Mouse (Mus musculus): ENCODE measurements at regions not wholly inside any gene's neighbourhood (a gene's known extent, or its start where the extent isn't known, plus 50 kb on each side); places are given as distances from the start of the nearest gene placed in this dataset.
A peak's percentile ranks its signal among the peaks of the same experiment; 100 is the strongest.

GRCm38 (mm10) chr12:93136395-93136794, 1287.4 kb upstream of the Sel1l start:
- ATAC-seq (ENCODE audit: insufficient number of reproducible peaks, low FRiP score, low TSS enrichment, low read depth): no peak
- H3K4me2 ChIP-seq (ENCODE audit: low read depth, severe bottlenecking): no peak overlapping the region
- no peaks in the 10 kb centered on the region for H3K9me3 ChIP-seq (ENCODE audit: control insufficient read depth, low read length)
- no peaks in the 10 kb centered on the region for H3K4me1 ChIP-seq (ENCODE audit: control insufficient read depth, insufficient read depth, low read length)
- no peak overlapping the region for H3K27ac ChIP-seq (replicated peaks; ENCODE audit: low read depth, low read length)
- WGBS: 91% methylated on average over 5 of the region's 5 CpGs
- no peak for DNase-seq (ENCODE audit: low spot score)
- H3K27me3 ChIP-seq (ENCODE audit: control insufficient read depth, insufficient read depth, low read length): no peaks in the 10 kb centered on the region
- no peak overlapping the region for H3K9ac ChIP-seq (ENCODE audit: low read length)
- H3K4me3 ChIP-seq (ENCODE audit: low read depth, low read length): no peak overlapping the region
- H3K36me3 ChIP-seq (ENCODE audit: control insufficient read depth, insufficient read depth, low read length): no peaks in the 10 kb centered on the region

- Histone ChIP-seq H3K27me3 (ENCODE audit: control insufficient read depth, insufficient read depth, low read length) (no peaks in the 10 kb centered on the region), H3K27ac (replicated peaks; ENCODE audit: low read depth, low read length) (no peak overlapping the region), H3K9ac (ENCODE audit: low read length) (no peak overlapping the region), H3K4me3 (ENCODE audit: low read depth, low read length) (no peak overlapping the region), H3K4me1 (ENCODE audit: control insufficient read depth, insufficient read depth, low read length) (no peaks in the 10 kb centered on the region), H3K9me3 (ENCODE audit: control insufficient read depth, low read length) (no peaks in the 10 kb centered on the region), H3K36me3 (ENCODE audit: control insufficient read depth, insufficient read depth, low read length) (no peaks in the 10 kb centered on the region), H3K4me2 (ENCODE audit: low read depth, severe bottlenecking) (no peak overlapping the region)
- DNase-seq (ENCODE audit: low spot score) (no peak), ATAC-seq (ENCODE audit: insufficient number of reproducible peaks, low FRiP score, low TSS enrichment, low read depth) (no peak)
- 93% methylated on average over 2 of the region's 2 CpGs for WGBS
Observed at GRCm38 (mm10) chr12:93122216-93122615, 1273.3 kb upstream of the Sel1l start.

- no peaks in the 10 kb centered on the region for H3K36me3 ChIP-seq (ENCODE audit: control insufficient read depth, insufficient read depth, low read length)
- 35% methylated on average over 5 of the region's 5 CpGs for WGBS
- H3K9me3 ChIP-seq (ENCODE audit: control insufficient read depth, low read length): no peaks in the 10 kb centered on the region
- no peaks in the 10 kb centered on the region for H3K4me1 ChIP-seq (ENCODE audit: control insufficient read depth, insufficient read depth, low read length)
- no peak overlapping the region for H3K27ac ChIP-seq (replicated peaks; ENCODE audit: low read depth, low read length)
- ATAC-seq (ENCODE audit: insufficient number of reproducible peaks, low FRiP score, low TSS enrichment, low read depth) (peak; percentile 68; the same call in 1 of the 2 replicates), DNase-seq (ENCODE audit: low spot score) (peak; percentile 30)
- H3K4me2 ChIP-seq (ENCODE audit: low read depth, severe bottlenecking): no peak overlapping the region
- H3K9ac ChIP-seq (ENCODE audit: low read length): no peak overlapping the region
- H3K4me3 ChIP-seq (ENCODE audit: low read depth, low read length): no peak overlapping the region
- H3K27me3 ChIP-seq (ENCODE audit: control insufficient read depth, insufficient read depth, low read length): no peaks in the 10 kb centered on the region
Observed at GRCm38 (mm10) chr12:93088031-93088790, 1239.3 kb upstream of the Sel1l start.

- no peaks in the 10 kb centered on the region for H3K9me3 ChIP-seq (ENCODE audit: control insufficient read depth, low read length)
- no peak overlapping the region for H3K27ac ChIP-seq (replicated peaks; ENCODE audit: low read depth, low read length)
- H3K4me1 ChIP-seq (ENCODE audit: control insufficient read depth, insufficient read depth, low read length): no peaks in the 10 kb centered on the region
- H3K4me3 ChIP-seq (ENCODE audit: low read depth, low read length): no peak overlapping the region
- H3K27me3 ChIP-seq (ENCODE audit: control insufficient read depth, insufficient read depth, low read length): no peaks in the 10 kb centered on the region
- H3K9ac ChIP-seq (ENCODE audit: low read length): no peak overlapping the region
- no peaks in the 10 kb centered on the region for H3K36me3 ChIP-seq (ENCODE audit: control insufficient read depth, insufficient read depth, low read length)
- DNase-seq (ENCODE audit: low spot score) (no peak), ATAC-seq (ENCODE audit: insufficient number of reproducible peaks, low FRiP score, low TSS enrichment, low read depth) (no peak)
- no peak overlapping the region for H3K4me2 ChIP-seq (ENCODE audit: low read depth, severe bottlenecking)
- 29% methylated on average over 1 of the region's 1 CpGs for WGBS
Observed at GRCm38 (mm10) chr12:93063864-93064263, 1214.9 kb upstream of the Sel1l start.

- no peaks in the 10 kb centered on the region for H3K27me3 ChIP-seq (ENCODE audit: control insufficient read depth, insufficient read depth, low read length)
- ATAC-seq (ENCODE audit: insufficient number of reproducible peaks, low FRiP score, low TSS enrichment, low read depth) (no peak), DNase-seq (ENCODE audit: low spot score) (no peak)
- H3K36me3 ChIP-seq (ENCODE audit: control insufficient read depth, insufficient read depth, low read length): no peaks in the 10 kb centered on the region
- H3K4me2 ChIP-seq (ENCODE audit: low read depth, severe bottlenecking): no peak overlapping the region
- H3K4me3 ChIP-seq (ENCODE audit: low read depth, low read length): no peak overlapping the region
- H3K9ac ChIP-seq (ENCODE audit: low read length): no peak overlapping the region
- H3K4me1 ChIP-seq (ENCODE audit: control insufficient read depth, insufficient read depth, low read length): no peaks in the 10 kb centered on the region
- no peak overlapping the region for H3K27ac ChIP-seq (replicated peaks; ENCODE audit: low read depth, low read length)
- no peaks in the 10 kb centered on the region for H3K9me3 ChIP-seq (ENCODE audit: control insufficient read depth, low read length)
Observed at GRCm38 (mm10) chr12:93019633-93020032, 1170.7 kb upstream of the Sel1l start.

- no peak for ATAC-seq (ENCODE audit: insufficient number of reproducible peaks, low FRiP score, low TSS enrichment, low read depth)
- H3K27me3 ChIP-seq (ENCODE audit: control insufficient read depth, insufficient read depth, low read length): no peaks in the 10 kb centered on the region
Observed at GRCm38 (mm10) chr12:93011583-93011982, 1162.6 kb upstream of the Sel1l start.

GRCm38 (mm10) chr12:93006844-93007365, 1157.9 kb upstream of the Sel1l start:
- H3K36me3 ChIP-seq (ENCODE audit: control insufficient read depth, insufficient read depth, low read length): no peaks in the 10 kb centered on the region
- no peak overlapping the region for H3K9ac ChIP-seq (ENCODE audit: low read length)
- ATAC-seq (ENCODE audit: insufficient number of reproducible peaks, low FRiP score, low TSS enrichment, low read depth): no peak
- no peaks in the 10 kb centered on the region for H3K9me3 ChIP-seq (ENCODE audit: control insufficient read depth, low read length)
- H3K4me1 ChIP-seq (ENCODE audit: control insufficient read depth, insufficient read depth, low read length): no peaks in the 10 kb centered on the region
- no peak overlapping the region for H3K27ac ChIP-seq (replicated peaks; ENCODE audit: low read depth, low read length)
- no peaks in the 10 kb centered on the region for H3K27me3 ChIP-seq (ENCODE audit: control insufficient read depth, insufficient read depth, low read length)
- DNase-seq (ENCODE audit: low spot score): peak; percentile 40
- no peak overlapping the region for H3K4me3 ChIP-seq (ENCODE audit: low read depth, low read length)
- no peak overlapping the region for H3K4me2 ChIP-seq (ENCODE audit: low read depth, severe bottlenecking)
- 49% methylated on average over 2 of the region's 2 CpGs for WGBS

More at GRCm38 (mm10) chr12:93011583-93011982, 1162.6 kb upstream of the Sel1l start:
- Histone ChIP-seq H3K36me3 (ENCODE audit: control insufficient read depth, insufficient read depth, low read length) (no peaks in the 10 kb centered on the region), H3K4me3 (ENCODE audit: low read depth, low read length) (no peak overlapping the region), H3K9ac (ENCODE audit: low read length) (no peak overlapping the region), H3K4me2 (ENCODE audit: low read depth, severe bottlenecking) (no peak overlapping the region), H3K4me1 (ENCODE audit: control insufficient read depth, insufficient read depth, low read length) (no peaks in the 10 kb centered on the region), H3K9me3 (ENCODE audit: control insufficient read depth, low read length) (no peaks in the 10 kb centered on the region), H3K27ac (replicated peaks; ENCODE audit: low read depth, low read length) (no peak overlapping the region)
- DNase-seq (ENCODE audit: low spot score): no peak

GRCm38 (mm10) chr12:93003125-93003524, 1154.2 kb upstream of the Sel1l start:
- no peak for DNase-seq (ENCODE audit: low spot score)
- H3K4me1 ChIP-seq (ENCODE audit: control insufficient read depth, insufficient read depth, low read length): no peaks in the 10 kb centered on the region
- H3K36me3 ChIP-seq (ENCODE audit: control insufficient read depth, insufficient read depth, low read length): no peaks in the 10 kb centered on the region
- no peaks in the 10 kb centered on the region for H3K9me3 ChIP-seq (ENCODE audit: control insufficient read depth, low read length)
- H3K4me2 ChIP-seq (ENCODE audit: low read depth, severe bottlenecking): no peak overlapping the region
- H3K4me3 ChIP-seq (ENCODE audit: low read depth, low read length): no peak overlapping the region
- ATAC-seq (ENCODE audit: insufficient number of reproducible peaks, low FRiP score, low TSS enrichment, low read depth): no peak
- 86% methylated on average over 4 of the region's 4 CpGs for WGBS
- H3K9ac ChIP-seq (ENCODE audit: low read length): no peak overlapping the region
- H3K27ac ChIP-seq (replicated peaks; ENCODE audit: low read depth, low read length): no peak overlapping the region
- H3K27me3 ChIP-seq (ENCODE audit: control insufficient read depth, insufficient read depth, low read length): no peaks in the 10 kb centered on the region

GRCm38 (mm10) chr12:92975698-92976097, 1126.7 kb upstream of the Sel1l start:
- ATAC-seq (ENCODE audit: insufficient number of reproducible peaks, low FRiP score, low TSS enrichment, low read depth) (no peak), DNase-seq (ENCODE audit: low spot score) (no peak)
- Histone ChIP-seq H3K9me3 (ENCODE audit: control insufficient read depth, low read length) (no peaks in the 10 kb centered on the region), H3K4me1 (ENCODE audit: control insufficient read depth, insufficient read depth, low read length) (no peaks in the 10 kb centered on the region), H3K4me2 (ENCODE audit: low read depth, severe bottlenecking) (no peak overlapping the region), H3K9ac (ENCODE audit: low read length) (no peak overlapping the region), H3K27me3 (ENCODE audit: control insufficient read depth, insufficient read depth, low read length) (no peaks in the 10 kb centered on the region), H3K4me3 (ENCODE audit: low read depth, low read length) (no peak overlapping the region), H3K27ac (replicated peaks; ENCODE audit: low read depth, low read length) (no peak overlapping the region), H3K36me3 (ENCODE audit: control insufficient read depth, insufficient read depth, low read length) (no peaks in the 10 kb centered on the region)
- WGBS: 88% methylated on average over 3 of the region's 3 CpGs

All from limb, embryonic 11.5 days (tissue).